Mouse (Mus musculus): ENCODE measurements around the gene March9.
A peak's percentile ranks its signal among the peaks of the same experiment; 100 is the strongest.

Gene March9

GRCm38 (mm10) chr10:127033301-127033741 lies 26.7 kb downstream of the March9 start:
- no peak for DNase-seq (ENCODE audit: low spot score)

DNA sequence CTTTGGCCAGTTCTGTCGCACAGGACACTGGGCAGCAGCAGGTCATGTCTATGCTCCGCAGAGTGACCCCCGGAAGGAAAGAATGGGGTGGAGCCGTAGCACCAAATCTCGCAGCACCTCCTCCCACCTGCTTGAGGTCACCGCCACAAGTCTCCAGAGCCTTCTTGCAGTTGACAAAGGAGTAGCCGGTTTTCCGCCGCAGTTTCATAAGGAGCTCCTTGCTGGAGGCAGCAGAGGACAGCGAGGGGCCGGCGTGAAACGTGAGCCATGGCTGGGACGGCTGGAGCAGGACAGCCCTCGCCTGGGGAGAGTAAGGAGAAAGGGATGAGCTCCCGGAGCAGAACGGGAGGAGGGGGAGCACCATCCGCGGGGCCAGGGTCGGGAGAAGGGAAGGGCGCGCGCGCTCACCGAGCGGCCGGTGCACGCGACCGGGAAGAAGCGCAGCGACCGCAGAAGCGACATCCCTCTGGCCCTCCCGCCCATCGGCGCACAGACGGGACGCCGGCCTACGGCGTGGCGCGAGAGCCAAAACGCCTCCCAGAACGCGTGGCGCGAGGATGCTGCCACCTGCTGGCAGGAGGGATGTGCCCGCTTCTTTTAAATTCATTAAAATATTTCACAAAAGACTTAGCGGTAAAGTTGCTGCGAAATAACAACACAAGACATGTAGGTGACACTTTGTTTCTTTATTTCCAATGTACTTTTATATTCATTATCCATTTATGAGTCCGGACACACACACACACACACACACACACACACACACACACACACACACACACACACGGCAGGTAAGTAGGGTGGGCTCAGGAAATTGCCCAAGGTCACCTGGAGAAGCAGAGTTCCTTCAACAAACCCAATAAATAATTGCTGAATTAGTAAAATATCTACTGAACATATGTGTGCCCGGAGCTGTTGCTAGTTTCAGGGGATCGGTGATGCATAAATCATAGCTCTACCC lies 29.4 kb downstream of the March9 start, which contains the start of gene Tsfm:
Gene Tsfm (minus strand): TSS at position 505 of the 961 bp plus-strand sequence.
- peak; percentile 90 for DNase-seq (ENCODE audit: low spot score)

DNA sequence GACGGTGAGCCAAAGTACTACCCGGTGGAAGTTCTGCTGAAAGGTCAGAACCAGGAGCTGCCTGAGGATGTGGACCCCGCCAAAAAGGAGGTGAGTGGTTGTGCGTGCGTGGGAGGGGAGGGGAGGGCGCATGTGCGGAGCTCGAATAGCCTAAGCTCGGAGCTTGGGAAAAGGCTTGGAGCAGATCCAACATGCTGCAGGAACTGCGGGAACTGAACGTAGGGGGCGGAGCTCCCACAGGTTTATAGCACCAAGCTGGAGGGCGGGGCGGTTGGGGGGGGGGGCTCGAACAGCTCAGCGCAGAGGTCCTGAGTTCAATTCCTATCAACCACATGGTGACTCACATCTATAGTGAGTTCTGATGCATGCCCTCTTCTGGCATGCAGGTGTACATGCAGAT lies 41.6 kb downstream of the March9 start:
- no peak for DNase-seq (ENCODE audit: low spot score)

- no peak for DNase-seq (ENCODE audit: low spot score)
Measured at GRCm38 (mm10) chr10:127017071-127017470, 42.9 kb downstream of the March9 start.

DNA sequence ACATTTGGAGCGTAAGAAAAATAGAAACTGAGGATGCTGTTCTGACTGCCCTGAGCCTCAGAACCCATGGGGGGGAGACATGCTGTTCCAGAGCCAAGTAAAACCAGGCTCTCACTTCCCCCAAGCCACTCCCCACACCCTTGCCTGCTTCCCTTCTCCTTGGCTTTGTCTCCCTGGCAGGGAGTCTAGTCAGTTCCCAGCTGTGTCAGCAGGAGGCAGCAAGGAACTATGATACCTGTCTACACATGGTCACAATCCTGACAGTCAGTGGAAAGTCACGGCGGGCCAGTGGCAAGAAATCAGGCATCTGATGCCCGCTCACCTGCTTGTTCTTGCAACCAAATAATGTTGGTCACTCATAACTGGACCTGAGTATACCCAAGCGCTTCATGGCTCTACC lies 43.5 kb downstream of the March9 start:
- no peak for DNase-seq (ENCODE audit: low spot score)

Measured in ovary, postnatal 14 days (tissue).